Mouse (Mus musculus): ENCODE measurements around the gene Sbds. TPM values are rescaled to one million over a fixed set of nuclear protein-coding genes. Genes with fewer than 3 reads are reported as not detected.

Sbds gene
- total RNA-seq, 2 experiments from 2014 or later: 30.3 to 37.7 TPM

GRCm38 (mm10) chr5:130203948-130204347 is 51.4 kb downstream of the Sbds start:
- DNase-seq (ENCODE audit: low spot score): no peak

- no peak for DNase-seq (ENCODE audit: low spot score)
Observed at GRCm38 (mm10) chr5:130200233-130201029, 54.9 kb downstream of the Sbds start.

GRCm38 (mm10) chr5:130197981-130198380 is 57.3 kb downstream of the Sbds start:
- peak; percentile 68 for DNase-seq (ENCODE audit: low spot score)

- peak; percentile 38 for DNase-seq (ENCODE audit: low spot score)
Observed at GRCm38 (mm10) chr5:130197454-130197853, 57.9 kb downstream of the Sbds start.

- DNase-seq (ENCODE audit: low spot score): peak; percentile 68
Observed at GRCm38 (mm10) chr5:130196307-130196706, 59.0 kb downstream of the Sbds start.

Other genes starting within 250 kb of the Sbds start
- gene Asl, start 226.3 kb downstream of the Sbds start, total RNA-seq (2021): 10 to 100 TPM in 1 of 2 experiments, 1 to 10 TPM in 1; 8.8 to 12.4 TPM
- gene Crcp, start 226.2 kb downstream of the Sbds start, total RNA-seq (2021): 10 to 100 TPM; 19.3 to 20.3 TPM
- gene Tpst1, start 182.2 kb downstream of the Sbds start, total RNA-seq (2021): 1 to 10 TPM; 3.3 to 4.1 TPM
- gene Kctd7, start 110.7 kb downstream of the Sbds start, total RNA-seq (2021): 1 to 10 TPM; 2.6 to 3.6 TPM
- 100 to 1,000 TPM in 1 of 2 experiments, 10 to 100 TPM in 1; 91.2 to 116 TPM for gene Rabgef1, start 83.7 kb downstream of the Sbds start, total RNA-seq (2021)
- 10 to 100 TPM; 43.4 to 44.3 TPM for gene Tmem248, start 38.4 kb downstream of the Sbds start, total RNA-seq (2021)
- gene Tyw1, start 89 bp upstream of the Sbds start, total RNA-seq (2021): 10 to 100 TPM in 1 of 2 experiments, 1 to 10 TPM in 1; 10.0 to 11.1 TPM
- not detected for gene Caln1, start 113.9 kb upstream of the Sbds start, total RNA-seq (2021)
- not detected for gene A330070K13Rik, start 129.1 kb upstream of the Sbds start, total RNA-seq (2021)